Mouse (Mus musculus) E14TG2a.4 (cell line): ENCODE data around the gene Rcan3.
A peak's percentile ranks its signal among the peaks of the same experiment; 100 is the strongest.

Experiments used
- H3K27me3 ChIP-seq: 2 replicates; pipeline ENCODE4 v1.6.1; 2014; ENCODE audit warnings: low read length, control low read depth; ENCODE audit not compliant: insufficient read depth
- H3K36me3 ChIP-seq: 2 replicates; pipeline ENCODE4 v1.6.1; 2014; ENCODE audit warnings: low read length, control low read depth; ENCODE audit not compliant: insufficient read depth
- H3K4me1 ChIP-seq: replicated peaks from 2 replicates; pipeline ENCODE4 v1.6.1; 2014; ENCODE audit warnings: low read depth, low read length, control low read depth
- H3K4me3 ChIP-seq: replicated peaks from 2 replicates; pipeline ENCODE4 v1.5.1; 2014; ENCODE audit warnings: mild to moderate bottlenecking, low read length
- H3K9me3 ChIP-seq: 2 replicates; pipeline ENCODE4 v1.6.1; 2014; ENCODE audit warnings: low read length, control low read depth
- CTCF ChIP-seq: conservative IDR thresholded peaks from 2 replicates; pipeline ENCODE4 v1.5.1; 2014; ENCODE audit warnings: low read length
- NANOG ChIP-seq: IDR thresholded peaks from 2 replicates; pipeline ENCODE4 v1.6.1; 2014; ENCODE audit warnings: borderline replicate concordance, low read length, mixed read lengths
- POU5F1 ChIP-seq: IDR thresholded peaks from 2 replicates; pipeline ENCODE4 v1.6.1; 2014; ENCODE audit warnings: low read length, borderline replicate concordance

Rcan3 gene

DNA sequence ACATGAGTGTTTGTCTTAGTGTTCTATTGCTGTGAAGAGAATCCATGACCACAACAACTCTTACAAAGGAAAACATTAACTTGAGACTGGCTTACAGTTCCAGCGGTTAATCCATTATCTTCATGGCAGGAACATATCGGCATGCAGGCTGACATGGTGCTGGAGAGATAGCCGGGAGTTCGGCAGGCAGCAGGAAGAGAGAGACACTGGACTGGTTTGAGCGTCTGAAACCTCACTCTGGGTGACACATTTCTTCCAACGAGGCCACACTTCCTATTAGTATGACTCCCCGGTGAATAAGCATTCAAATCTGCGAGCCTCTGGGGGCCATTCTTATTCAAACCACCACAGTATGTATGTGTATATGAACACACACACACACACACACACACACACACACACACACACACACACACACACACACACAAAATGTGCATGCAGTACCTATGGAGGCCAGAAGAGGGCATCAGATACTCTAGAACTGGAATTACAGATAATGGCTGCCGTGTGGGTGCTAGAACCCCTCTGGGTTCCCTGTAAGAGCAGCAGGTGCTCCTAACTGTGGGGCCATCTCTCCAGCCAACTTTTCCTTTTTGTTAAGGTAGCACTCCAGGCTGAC is 6.4 kb upstream of the Rcan3 start:
- Histone ChIP-seq H3K36me3 (no peaks in the 10 kb centered on the region), H3K4me3 (no peak overlapping the region), H3K9me3 (no peaks in the 10 kb centered on the region), H3K27me3 (no peaks in the 10 kb centered on the region), H3K4me1 (peaks cover 37% of the 10 kb centered on the region)
- TF ChIP-seq CTCF (peak; percentile 49), POU5F1 (no peak), NANOG (no peak)

DNA sequence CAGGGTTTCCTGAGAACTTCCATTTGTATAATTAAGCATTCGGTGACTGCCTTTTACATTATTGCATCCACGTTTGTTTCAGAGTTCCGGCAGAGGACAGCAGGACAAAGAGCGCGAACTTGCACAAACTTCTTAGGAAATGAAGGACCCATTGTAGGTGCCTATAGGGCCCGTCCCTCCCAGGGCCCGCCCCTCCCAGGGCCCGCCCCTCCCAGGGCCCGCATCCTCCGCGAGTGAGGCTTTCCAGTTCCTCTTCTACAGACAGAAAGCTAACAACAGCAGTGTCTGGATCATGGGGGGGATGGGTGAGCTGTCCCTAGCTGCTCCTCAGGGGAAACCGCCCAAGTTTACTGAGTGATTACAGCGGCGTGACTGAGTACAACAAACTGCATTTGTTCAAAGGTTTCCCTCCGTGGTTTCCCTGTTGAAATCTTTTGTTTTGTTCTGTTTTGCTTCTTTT is 5.6 kb upstream of the Rcan3 start:
- Histone ChIP-seq H3K4me3 (0 out of 2 replicates have a peak overlapping the region, but pooled peaks have one; percentile 13), H3K9me3 (no peaks in the 10 kb centered on the region), H3K27me3 (no peaks in the 10 kb centered on the region), H3K36me3 (no peaks in the 10 kb centered on the region), H3K4me1 (peaks cover 42% of the 10 kb centered on the region)
- no peak for TF ChIP-seq NANOG
- no peak for TF ChIP-seq POU5F1
- TF ChIP-seq CTCF, result no peak

DNA sequence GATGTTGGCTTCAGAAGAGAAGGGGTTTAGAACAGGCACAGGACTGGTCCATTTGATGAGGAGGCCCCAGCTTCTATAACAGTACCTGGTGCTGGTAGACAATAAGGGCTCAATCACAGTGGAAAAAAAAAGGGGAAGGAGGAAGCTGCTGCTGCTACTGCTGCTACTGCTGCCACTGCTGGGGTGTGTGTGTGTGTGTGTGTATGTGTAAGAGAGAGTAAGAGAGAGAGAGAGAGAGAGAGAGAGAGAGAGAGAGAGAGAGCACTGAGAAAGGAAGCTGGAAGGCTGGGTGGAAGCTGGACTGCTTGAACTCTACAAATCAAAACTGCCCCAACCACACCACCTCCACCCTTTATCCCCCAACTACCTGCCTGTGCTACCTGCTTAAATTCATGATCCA is 4.3 kb upstream of the Rcan3 start:
- TF ChIP-seq CTCF (no peak), NANOG (no peak), POU5F1 (no peak)
- Histone ChIP-seq H3K4me3 (no peak overlapping the region), H3K27me3 (no peaks in the 10 kb centered on the region), H3K36me3 (no peaks in the 10 kb centered on the region), H3K4me1 (peaks cover 50% of the 10 kb centered on the region), H3K9me3 (no peaks in the 10 kb centered on the region)

DNA sequence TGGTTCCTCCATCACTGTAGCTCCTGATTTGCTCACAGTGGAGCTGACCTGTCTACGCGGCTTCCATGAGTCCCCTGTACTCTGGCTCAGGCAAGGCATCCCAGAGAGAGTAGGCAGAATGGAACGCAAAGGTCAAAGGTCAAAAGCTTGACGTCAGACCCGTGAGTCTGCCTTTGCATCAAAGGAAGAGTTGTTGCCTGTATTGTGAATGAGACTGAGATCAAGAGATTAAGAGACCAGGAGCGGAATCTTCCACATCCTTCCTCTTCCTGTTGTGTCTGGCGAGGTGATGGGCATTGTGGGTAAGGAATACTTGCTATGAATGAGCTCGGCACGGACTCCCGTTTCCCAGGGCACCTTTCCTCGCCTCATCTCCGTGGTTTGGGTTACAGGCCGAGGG is 2.6 kb upstream of the Rcan3 start:
- TF ChIP-seq POU5F1 (no peak), CTCF (no peak), NANOG (no peak)
- Histone ChIP-seq H3K4me3 (peak overlapping the region; percentile 61), H3K36me3 (0 out of 2 replicates have a peak, but pooled peaks cover 4% of the 10 kb centered on the region), H3K27me3 (no peaks in the 10 kb centered on the region), H3K4me1 (peaks cover 65% of the 10 kb centered on the region), H3K9me3 (no peaks in the 10 kb centered on the region)

DNA sequence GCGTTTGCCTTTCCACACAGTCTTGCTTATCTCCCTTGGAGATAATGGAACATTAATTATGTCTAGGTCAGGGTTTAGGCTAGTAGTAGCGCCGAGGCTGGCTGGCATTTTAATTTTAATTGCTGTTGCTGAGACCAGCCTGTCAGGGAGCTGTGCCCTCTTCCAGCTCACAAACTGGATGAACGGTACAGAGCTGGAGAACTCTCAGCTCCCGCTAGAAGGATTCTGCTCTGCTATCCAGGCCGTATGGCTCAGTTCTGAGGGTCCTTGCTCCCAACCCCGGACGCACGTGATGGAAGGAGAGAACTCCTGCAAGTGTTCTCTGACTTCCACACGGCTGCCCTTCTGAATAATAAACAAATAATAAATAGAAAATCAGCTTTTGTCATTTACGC is 739 bp upstream of the Rcan3 start:
- Histone ChIP-seq H3K36me3 (peaks cover 12% of the 10 kb centered on the region; the same call in 1 of the 2 replicates), H3K9me3 (no peaks in the 10 kb centered on the region), H3K4me1 (peaks cover 67% of the 10 kb centered on the region), H3K4me3 (peak overlapping the region; percentile 92), H3K27me3 (no peaks in the 10 kb centered on the region)
- TF ChIP-seq CTCF (no peak), NANOG (no peak), POU5F1 (no peak)

DNA sequence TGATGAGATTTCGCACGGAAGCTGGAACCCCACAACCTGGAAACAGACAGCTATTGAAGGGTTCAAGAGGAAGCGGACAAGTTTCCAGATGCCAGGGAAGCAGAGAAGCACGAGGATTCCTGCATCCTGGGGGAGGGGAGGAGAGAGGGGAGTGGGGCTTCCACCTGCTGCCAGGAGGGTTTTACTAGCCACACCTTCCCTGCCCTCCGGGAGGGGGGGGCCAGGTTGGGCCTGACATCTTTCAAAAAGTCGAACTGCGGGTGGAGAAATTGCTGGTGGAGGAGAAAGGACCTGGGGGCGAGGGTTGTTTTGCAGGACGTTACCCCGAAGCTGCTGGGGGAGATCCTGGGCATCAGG is 589 bp downstream of the Rcan3 start:
- no peak for TF ChIP-seq CTCF
- no peak for TF ChIP-seq NANOG
- no peak for TF ChIP-seq POU5F1
- H3K4me3 ChIP-seq, result peak overlapping the region; percentile 92
- peaks cover 18% of the 10 kb centered on the region; the same call in 1 of the 2 replicates for H3K36me3 ChIP-seq
- H3K27me3 ChIP-seq, result no peaks in the 10 kb centered on the region
- peaks cover 69% of the 10 kb centered on the region for H3K4me1 ChIP-seq
- H3K9me3 ChIP-seq, result peaks cover 2% of the 10 kb centered on the region

DNA sequence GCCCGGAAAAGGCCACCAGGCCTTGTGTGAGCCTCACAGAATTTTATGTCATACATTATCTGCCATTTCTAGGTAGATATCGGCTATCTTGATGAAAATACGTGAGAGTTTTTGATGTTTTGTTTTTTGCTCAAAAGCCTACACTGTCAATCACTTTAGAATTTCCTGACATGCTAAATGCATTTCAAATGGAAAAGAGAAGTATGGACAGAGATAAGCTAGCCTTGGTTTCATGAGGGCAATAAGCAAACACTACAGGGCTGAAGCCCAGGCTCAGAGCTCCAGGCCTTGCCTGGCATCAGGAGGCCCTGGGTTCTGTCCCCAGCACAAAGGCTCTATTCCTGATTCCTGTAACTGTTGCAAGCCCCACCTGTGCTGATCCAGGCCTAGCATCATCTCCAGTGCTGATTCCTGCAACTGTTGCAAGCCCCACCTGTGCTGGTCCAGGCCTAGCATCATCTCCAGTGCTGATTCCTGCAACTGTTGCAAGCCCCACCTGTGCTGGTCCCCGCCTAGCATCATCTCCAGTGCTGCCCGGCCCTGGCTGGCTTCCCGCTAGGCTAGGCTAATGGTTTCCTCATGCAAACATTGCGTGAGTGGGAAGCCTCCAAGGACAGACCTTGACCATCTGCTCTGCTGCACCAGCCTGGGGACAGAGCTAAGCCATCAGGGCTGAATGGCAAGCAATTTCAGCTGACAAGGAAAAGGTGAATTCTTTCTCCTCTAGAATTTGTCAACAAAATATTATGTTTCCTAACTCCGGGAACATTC is 3.5 kb downstream of the Rcan3 start:
- Histone ChIP-seq H3K9me3 (peaks cover 10% of the 10 kb centered on the region), H3K27me3 (no peaks in the 10 kb centered on the region), H3K4me1 (peaks cover 49% of the 10 kb centered on the region), H3K4me3 (no peak overlapping the region), H3K36me3 (peaks cover 46% of the 10 kb centered on the region)
- TF ChIP-seq POU5F1, result no peak
- no peak for TF ChIP-seq NANOG
- no peak for TF ChIP-seq CTCF

DNA sequence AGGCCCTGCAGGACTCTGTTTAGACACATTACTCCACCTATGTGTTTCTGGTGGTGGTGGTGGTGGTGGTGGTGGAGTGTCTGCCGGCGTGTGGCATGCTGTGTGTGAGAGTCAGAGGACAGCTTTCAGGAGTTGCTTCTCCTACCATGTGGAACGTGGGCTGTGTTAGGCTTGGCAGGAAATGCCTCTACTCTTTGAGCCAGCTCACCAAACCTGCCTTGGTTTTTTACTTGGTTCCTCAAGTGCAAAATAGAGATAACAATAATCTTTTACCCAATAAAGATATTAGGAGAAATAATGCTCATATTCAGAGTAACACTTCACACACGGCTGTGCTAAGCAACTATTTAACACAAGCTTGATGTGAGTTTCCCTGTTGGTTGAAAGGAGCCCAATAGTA is 4.3 kb downstream of the Rcan3 start:
- TF ChIP-seq CTCF (no peak), POU5F1 (no peak)

DNA sequence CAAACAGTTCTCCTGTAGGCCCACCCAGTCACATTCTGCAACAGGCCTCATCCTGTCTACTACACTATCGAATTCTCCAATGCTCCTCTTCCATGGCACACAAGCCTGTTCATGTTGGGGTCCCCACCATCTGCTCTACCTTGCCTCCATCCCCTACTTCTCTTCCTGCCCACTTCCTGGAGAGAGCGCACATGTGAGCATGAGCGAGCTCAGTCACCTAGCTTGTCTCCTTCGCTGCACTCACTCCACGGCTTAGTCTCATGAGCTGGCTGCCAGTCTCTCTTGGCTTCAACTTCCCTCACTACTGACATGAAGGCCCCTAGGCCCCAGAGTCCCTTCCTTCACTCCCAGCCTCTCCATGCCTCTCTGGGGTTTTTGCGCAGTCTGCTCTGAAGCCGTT is 7.1 kb downstream of the Rcan3 start:
- peaks cover 10% of the 10 kb centered on the region for H3K9me3 ChIP-seq
- no peak for TF ChIP-seq CTCF
- H3K4me3 ChIP-seq, result no peak overlapping the region
- peaks cover 79% of the 10 kb centered on the region for H3K36me3 ChIP-seq
- no peaks in the 10 kb centered on the region for H3K27me3 ChIP-seq
- H3K4me1 ChIP-seq, result peaks cover 50% of the 10 kb centered on the region

More for the DNA sequence above, 4.3 kb downstream of the Rcan3 start:
- Histone ChIP-seq H3K4me1 (peaks cover 50% of the 10 kb centered on the region), H3K9me3 (peaks cover 10% of the 10 kb centered on the region), H3K4me3 (no peak overlapping the region), H3K36me3 (peaks cover 54% of the 10 kb centered on the region), H3K27me3 (no peaks in the 10 kb centered on the region)
